9 mouse cellular contexts compared by ENCODE assay signal in genomic region chr8:70565561-70565960, GRCm38 (mm10). TPM values are rescaled to one million over a fixed set of nuclear protein-coding genes. Genes with fewer than 3 reads are reported as not detected.
A peak's percentile ranks its signal among the peaks of the same experiment; 100 is the strongest.
DNase-seq lines count a peak whose midpoint lies in the region; ATAC-seq and TF ChIP-seq lines count a peak whose summit lies in the region.
"Had no signal": no experiment of that assay in that cellular context is flagged by ENCODE, and none has a peak within 500 bp of the region (broad histone marks: within the 10 kb centered on the region; RNA-seq: fewer than 3 reads in every experiment).

No protein-coding gene starts in this region.

- no peak overlapping the region for H3K9ac ChIP-seq in midbrain, embryonic 14.5 days (replicated peaks; ENCODE audit: low read length)
- H3K9ac ChIP-seq in midbrain, embryonic 15.5 days: no peak overlapping the region
- H3K9ac ChIP-seq: lung, embryonic 15.5 days had no signal

- H3K4me1 ChIP-seq in cerebellum, adult 2 months (ENCODE audit: control insufficient read depth, insufficient read depth, low read length): peaks cover 42% of the 10 kb centered on the region
- no peaks in the 10 kb centered on the region for H3K4me1 ChIP-seq in midbrain, embryonic 14.5 days (ENCODE audit: control insufficient read depth, insufficient read depth, low read length)
- H3K4me1 ChIP-seq in midbrain, embryonic 15.5 days: peaks cover 5% of the 10 kb centered on the region; the same call in 1 of the 2 replicates

- TF ChIP-seq CTCF in cerebellum, adult 2 months (IDR thresholded peaks at IDR 0.05; ENCODE audit: borderline replicate concordance, insufficient read depth, low read depth, low read length): no peak

- no peak for TF ChIP-seq POLR2A in cerebellum, adult 2 months (IDR thresholded peaks at IDR 0.05; ENCODE audit: borderline replicate concordance, insufficient read depth, low read length)

- DNase-seq in cerebellum, adult 9-11 months: peak; percentile 25
- no peak for DNase-seq in cerebellum, adult 2 months
- peak; percentile 22 for DNase-seq in midbrain, embryonic 14.5 days
- peak; percentile 65 to 81 for DNase-seq in kidney, postnatal 36 days
- peak; percentile 56 for DNase-seq in thymus, postnatal 25 days
- DNase-seq in left cerebral cortex, adult 18-20 months (ENCODE audit: low spot score in 2 of 2): no peak
- no peak for DNase-seq in left cerebral cortex, postnatal 14 days (ENCODE audit: low spot score in 2 of 2)

- 58% methylated on average over 3 of the region's 3 CpGs for WGBS in cerebellum, adult 2 months
- WGBS in midbrain, embryonic 14.5 days: 78% methylated on average over 3 of the region's 3 CpGs
- 85% methylated on average over 3 of the region's 3 CpGs for WGBS in midbrain, embryonic 15.5 days

- H3K27me3 ChIP-seq in cerebellum, adult 2 months (ENCODE audit: control insufficient read depth, insufficient read depth, low read length): no peaks in the 10 kb centered on the region
- H3K27me3 ChIP-seq in midbrain, embryonic 14.5 days (ENCODE audit: control insufficient read depth, insufficient read depth, low read length): no peaks in the 10 kb centered on the region
- no peaks in the 10 kb centered on the region for H3K27me3 ChIP-seq in midbrain, embryonic 15.5 days (replicated peaks)
- H3K27me3 ChIP-seq: lung, embryonic 15.5 days had no signal

- intact Hi-C loops in left cerebral cortex, postnatal 14 days (cut with DNase I): no loop called here

- no peak overlapping the region for H3K4me2 ChIP-seq in midbrain, embryonic 14.5 days (ENCODE audit: low read length)
- H3K4me2 ChIP-seq in midbrain, embryonic 15.5 days: no peak overlapping the region
- H3K4me2 ChIP-seq: lung, embryonic 15.5 days had no signal

- no peak overlapping the region for H3K27ac ChIP-seq in cerebellum, adult 2 months (ENCODE audit: insufficient read depth, low read length)
- no peak overlapping the region for H3K27ac ChIP-seq in midbrain, embryonic 14.5 days (replicated peaks; ENCODE audit: low read depth, low read length)
- H3K27ac ChIP-seq in midbrain, embryonic 15.5 days: no peak overlapping the region
- H3K27ac ChIP-seq: lung, embryonic 15.5 days had no signal

- ATAC-seq in midbrain, embryonic 14.5 days (ENCODE audit: low FRiP score, low TSS enrichment): no peak
- ATAC-seq in midbrain, embryonic 15.5 days (replicated peaks): no peak

- H3K9me3 ChIP-seq in midbrain, embryonic 14.5 days (ENCODE audit: control insufficient read depth, low read length): no peaks in the 10 kb centered on the region
- H3K9me3 ChIP-seq in midbrain, embryonic 15.5 days: no peaks in the 10 kb centered on the region
- H3K9me3 ChIP-seq: lung, embryonic 15.5 days had no signal

- H3K36me3 ChIP-seq in midbrain, embryonic 14.5 days (ENCODE audit: control insufficient read depth, insufficient read depth, low read length): 0 out of 2 replicates have a peak, but pooled peaks cover 2% of the 10 kb centered on the region
- H3K36me3 ChIP-seq in midbrain, embryonic 15.5 days (replicated peaks): no peaks in the 10 kb centered on the region
- H3K36me3 ChIP-seq: lung, embryonic 15.5 days had no signal

- no peak overlapping the region for H3K4me3 ChIP-seq in cerebellum, adult 2 months (replicated peaks; ENCODE audit: insufficient read depth, low read depth, low read length)
- no peak overlapping the region for H3K4me3 ChIP-seq in midbrain, embryonic 14.5 days (replicated peaks; ENCODE audit: low read depth, low read length)
- no peak overlapping the region for H3K4me3 ChIP-seq in midbrain, embryonic 15.5 days
- H3K4me3 ChIP-seq: lung, embryonic 15.5 days had no signal

RNA-seq across cellular contexts. Expression of gene Ell, which starts 26.3 kb away (rescaled TPM):
- 27.9 and 29.1 TPM in 2 replicates for polyA plus RNA-seq in cerebellum, adult 2 months (2012; rRNA removed)
- 14.9 and 17.1 TPM in 2 replicates for polyA plus RNA-seq in midbrain, embryonic 14.5 days (2014; fragmentation: Nextera tagmentation; extraction: Ambion mirVana)
- polyA plus RNA-seq in midbrain, embryonic 15.5 days (2015; fragmentation: Nextera tagmentation; extraction: Ambion mirVana): 18.6 and 19.9 TPM in 2 replicates
- total RNA-seq in left cerebral cortex, adult 18-20 months (2021): 10 to 100 TPM; 19.0 to 21.6 TPM
- 10 to 100 TPM; 13.8 to 17.4 TPM for total RNA-seq in left cerebral cortex, postnatal 14 days (2021)

RNA-seq across cellular contexts. Expression of gene Isyna1, which starts 28.6 kb away (rescaled TPM):
- polyA plus RNA-seq in cerebellum, adult 2 months (2012; rRNA removed): 55.3 and 61.4 TPM in 2 replicates
- polyA plus RNA-seq in midbrain, embryonic 14.5 days (2014; fragmentation: Nextera tagmentation; extraction: Ambion mirVana): 91.9 and 101 TPM in 2 replicates
- polyA plus RNA-seq in midbrain, embryonic 15.5 days (2015; fragmentation: Nextera tagmentation; extraction: Ambion mirVana): 175 and 176 TPM in 2 replicates
- 10 to 100 TPM; 50.4 to 60.8 TPM for total RNA-seq in left cerebral cortex, adult 18-20 months (2021)
- total RNA-seq in left cerebral cortex, postnatal 14 days (2021): 10 to 100 TPM; 47.5 to 51.0 TPM

RNA-seq across cellular contexts. Expression of gene Kxd1, which starts 37.8 kb away (rescaled TPM):
- 63.4 and 65.9 TPM in 2 replicates for polyA plus RNA-seq in cerebellum, adult 2 months (2012; rRNA removed)
- polyA plus RNA-seq in midbrain, embryonic 14.5 days (2014; fragmentation: Nextera tagmentation; extraction: Ambion mirVana): 50.7 and 52.6 TPM in 2 replicates
- polyA plus RNA-seq in midbrain, embryonic 15.5 days (2015; fragmentation: Nextera tagmentation; extraction: Ambion mirVana): 46.4 and 51.7 TPM in 2 replicates
- total RNA-seq in left cerebral cortex, adult 18-20 months (2021): 10 to 100 TPM; 44.8 to 46.4 TPM
- total RNA-seq in left cerebral cortex, postnatal 14 days (2021): 10 to 100 TPM; 40.8 to 43.4 TPM

RNA-seq across cellular contexts. Expression of gene Fkbp8, which starts 38.0 kb away (rescaled TPM):
- 531 and 552 TPM in 2 replicates for polyA plus RNA-seq in cerebellum, adult 2 months (2012; rRNA removed)
- 328 and 408 TPM in 2 replicates for polyA plus RNA-seq in midbrain, embryonic 14.5 days (2014; fragmentation: Nextera tagmentation; extraction: Ambion mirVana)
- 450 and 462 TPM in 2 replicates for polyA plus RNA-seq in midbrain, embryonic 15.5 days (2015; fragmentation: Nextera tagmentation; extraction: Ambion mirVana)
- total RNA-seq in left cerebral cortex, adult 18-20 months (2021): 100 to 1,000 TPM; 407 to 421 TPM
- 100 to 1,000 TPM; 396 to 406 TPM for total RNA-seq in left cerebral cortex, postnatal 14 days (2021)

RNA-seq across cellular contexts. Expression of gene Ssbp4, which starts 43.1 kb away (rescaled TPM):
- 172 and 181 TPM in 2 replicates for polyA plus RNA-seq in cerebellum, adult 2 months (2012; rRNA removed)
- 172 and 213 TPM in 2 replicates for polyA plus RNA-seq in midbrain, embryonic 14.5 days (2014; fragmentation: Nextera tagmentation; extraction: Ambion mirVana)
- 175 and 189 TPM in 2 replicates for polyA plus RNA-seq in midbrain, embryonic 15.5 days (2015; fragmentation: Nextera tagmentation; extraction: Ambion mirVana)
- 100 to 1,000 TPM; 250 to 264 TPM for total RNA-seq in left cerebral cortex, adult 18-20 months (2021)
- 100 to 1,000 TPM; 270 to 302 TPM for total RNA-seq in left cerebral cortex, postnatal 14 days (2021)

Comparison
In these comparisons a context has a peak if more than half of its experiments do, and no peak if none do; other contexts are left out.
1. DNase-seq: peak in cerebellum, adult 9-11 months (single experiment), midbrain, embryonic 14.5 days (single experiment), kidney, postnatal 36 days (2 of 2) and thymus, postnatal 25 days (single experiment); none in cerebellum, adult 2 months (0 of 2), left cerebral cortex, adult 18-20 months (0 of 2) and left cerebral cortex, postnatal 14 days (0 of 2).